Mouse (Mus musculus) left cerebral cortex, postnatal 14 days (tissue): ENCODE results near the gene Snx30. TPM values are rescaled to one million over a fixed set of nuclear protein-coding genes. Genes with fewer than 3 reads are reported as not detected.

Experiments
- DNase-seq, 2 experiments: peaks; one replicate each; pipeline ENCODE4 v3.0.0; 2021 to 2022; ENCODE audit warnings: low spot score in 2 of 2, mixed read lengths in 1 of 2
- intact Hi-C: fragments of 180-260 bp; cut with DNase I; formaldehyde crosslinking; loops from one replicate; pipeline ENCODE4 v1.15.1; 2025
- total RNA-seq, 2 experiments: library from RNA; stranded (reverse); gene quantifications; 2 replicates each; pipeline ENCODE4 v1.2.3; 2021

The Snx30 gene
- total RNA-seq, 2 experiments from 2014 or later = 40.4 to 41.3 TPM

GRCm38 (mm10) chr4:59817790-59818189 lies 12.2 kb downstream of the Snx30 start:
- no peak for DNase-seq
- intact Hi-C loops = no loop called here

DNA sequence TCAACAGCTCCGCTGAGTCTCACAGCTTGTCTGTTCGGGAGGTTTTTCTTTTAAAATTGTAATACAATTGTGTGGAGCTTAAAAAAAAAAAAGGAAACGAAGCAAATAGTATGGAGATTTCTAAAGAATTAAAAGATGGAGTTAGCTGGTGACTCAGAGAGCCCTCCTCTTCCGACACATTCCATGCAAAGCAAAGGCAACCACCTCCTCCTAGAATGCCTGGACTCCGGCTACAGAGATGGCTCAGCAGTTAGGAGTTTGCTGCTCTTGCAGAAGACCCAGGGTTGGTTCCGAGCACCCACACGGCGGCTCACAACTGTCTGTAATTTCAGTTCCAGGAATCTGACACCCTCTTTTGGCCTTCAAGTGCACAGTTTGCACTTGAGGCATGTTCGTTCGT lies 12.9 kb downstream of the Snx30 start:
- intact Hi-C loops = no loop called here
- DNase-seq = no peak

DNA sequence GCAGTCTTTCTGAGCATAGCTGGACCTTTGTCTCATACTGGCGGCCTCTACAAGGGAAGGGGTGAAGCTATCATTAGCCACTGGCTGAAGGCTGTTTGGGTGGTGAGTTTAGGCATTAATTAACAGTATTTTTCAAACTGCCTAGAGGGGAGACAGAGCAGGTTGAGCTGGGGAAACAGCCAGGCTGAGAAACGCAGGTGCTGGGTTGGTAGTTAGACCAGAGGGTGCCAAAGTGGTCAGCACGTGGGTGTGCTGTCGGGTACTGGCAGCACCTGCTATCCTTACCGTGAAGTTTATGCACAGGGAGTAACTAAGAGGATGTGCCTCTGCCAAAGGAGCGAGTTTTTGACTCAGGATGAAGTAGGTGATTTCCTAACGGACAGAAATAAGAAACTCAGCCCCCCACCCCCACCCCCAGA lies 13.4 kb downstream of the Snx30 start:
- intact Hi-C loops = no loop called here
- DNase-seq = no peak

- intact Hi-C loops = no loop called here
- DNase-seq = peak in 1 of 2 experiments; percentile 37
Measured at GRCm38 (mm10) chr4:59819477-59820022, 13.9 kb downstream of the Snx30 start.

GRCm38 (mm10) chr4:59821516-59821915 lies 15.9 kb downstream of the Snx30 start:
- intact Hi-C loops = no loop called here
- no peak for DNase-seq

DNA sequence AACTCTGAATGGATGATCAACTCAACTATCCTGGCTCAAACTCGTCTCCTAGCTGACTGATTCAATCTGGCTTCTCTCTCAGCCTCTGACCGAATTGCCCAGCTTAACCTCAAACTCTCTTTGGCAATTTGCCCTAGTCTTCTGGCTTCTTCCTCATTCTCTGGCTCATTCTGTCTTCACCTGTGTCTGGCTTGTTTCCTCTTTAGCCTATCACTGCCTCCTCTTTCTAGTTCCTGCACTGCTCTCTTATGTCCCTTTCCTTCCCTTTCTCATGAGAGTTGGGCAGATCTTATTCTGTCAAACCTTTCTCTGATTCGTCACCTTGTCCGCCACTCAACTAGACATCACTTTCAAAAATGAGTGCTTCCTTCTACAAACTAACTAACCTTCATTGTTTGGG lies 16.5 kb downstream of the Snx30 start:
- intact Hi-C loops = no loop called here
- DNase-seq = no peak

- intact Hi-C loops = no loop called here
- DNase-seq = peak; percentile 54 to 66
Measured at GRCm38 (mm10) chr4:59823470-59823869, 17.8 kb downstream of the Snx30 start.

- intact Hi-C loops = no loop called here
- DNase-seq = no peak
Measured at GRCm38 (mm10) chr4:59824860-59825259, 19.2 kb downstream of the Snx30 start.

DNA sequence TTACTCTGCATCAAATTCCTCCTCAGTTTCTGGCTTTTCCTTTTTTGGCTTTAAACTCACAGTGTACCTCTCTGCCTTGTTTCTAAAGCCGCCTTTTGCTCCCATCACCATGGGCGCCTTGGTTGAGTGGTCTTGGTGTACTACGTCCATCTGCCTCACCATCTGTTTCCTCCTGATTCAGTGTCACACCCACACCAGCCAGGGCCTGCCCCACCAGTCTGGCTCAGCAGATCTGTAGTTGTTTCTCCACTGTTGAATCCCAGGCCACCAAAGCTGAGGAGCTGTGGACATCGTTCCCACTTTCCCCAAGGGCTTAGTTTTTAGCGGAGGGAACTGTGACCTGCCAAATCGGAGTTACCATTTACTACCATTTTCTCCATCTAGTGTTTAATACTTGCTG lies 20.0 kb downstream of the Snx30 start:
- intact Hi-C loops = no loop called here
- DNase-seq = peak in 1 of 2 experiments; percentile 46

- DNase-seq = no peak
- intact Hi-C loops = no loop called here
Measured at GRCm38 (mm10) chr4:59826381-59826780, 20.7 kb downstream of the Snx30 start.

- intact Hi-C loops = no loop called here
- peak in 1 of 2 experiments; percentile 41 for DNase-seq
Measured at GRCm38 (mm10) chr4:59829072-59829471, 23.4 kb downstream of the Snx30 start.

DNA sequence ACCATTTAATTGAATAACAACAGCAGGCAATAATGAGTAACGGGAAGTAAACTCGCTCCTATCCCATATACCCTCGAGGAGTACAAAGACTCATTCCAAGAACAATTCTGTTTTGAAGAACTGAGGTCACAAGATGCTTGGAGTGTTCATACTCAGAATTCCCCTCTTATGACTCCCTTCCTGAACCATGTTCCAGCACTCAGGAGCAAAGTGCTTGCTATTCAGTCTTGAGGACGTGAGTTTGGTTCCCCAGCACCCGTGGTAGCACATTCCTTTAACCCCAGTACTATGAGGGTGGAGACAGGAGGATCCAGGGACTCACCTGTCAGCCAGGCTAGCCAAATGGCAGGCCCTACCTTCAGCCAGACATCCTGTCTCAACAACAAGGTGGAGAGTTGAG lies 25.4 kb downstream of the Snx30 start:
- DNase-seq = no peak
- intact Hi-C loops = no loop called here

DNA sequence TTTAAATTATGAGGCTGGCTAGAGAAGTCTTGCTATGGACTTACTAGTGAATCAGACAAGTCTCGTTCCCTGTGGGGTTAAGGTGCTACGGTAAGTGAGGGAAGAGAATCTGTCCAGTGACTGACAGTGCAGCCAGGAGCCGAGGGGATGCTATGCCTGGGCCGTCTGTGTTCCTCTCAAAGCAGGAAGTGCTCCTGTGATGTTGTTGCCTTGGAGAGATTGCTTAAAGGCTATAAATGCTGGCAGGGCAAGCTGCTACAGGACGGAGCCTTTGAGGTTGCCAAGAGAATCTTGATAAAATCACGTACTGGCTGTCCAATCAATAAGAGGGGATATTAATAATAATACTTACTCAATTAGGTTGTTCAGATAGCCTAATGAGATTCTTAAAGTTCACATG lies 27.2 kb downstream of the Snx30 start:
- intact Hi-C loops = no loop called here

GRCm38 (mm10) chr4:59837659-59838058 lies 32.0 kb downstream of the Snx30 start:
- intact Hi-C loops = no loop called here
- DNase-seq = no peak

More for the DNA sequence above, 27.2 kb downstream of the Snx30 start:
- no peak for DNase-seq

DNA sequence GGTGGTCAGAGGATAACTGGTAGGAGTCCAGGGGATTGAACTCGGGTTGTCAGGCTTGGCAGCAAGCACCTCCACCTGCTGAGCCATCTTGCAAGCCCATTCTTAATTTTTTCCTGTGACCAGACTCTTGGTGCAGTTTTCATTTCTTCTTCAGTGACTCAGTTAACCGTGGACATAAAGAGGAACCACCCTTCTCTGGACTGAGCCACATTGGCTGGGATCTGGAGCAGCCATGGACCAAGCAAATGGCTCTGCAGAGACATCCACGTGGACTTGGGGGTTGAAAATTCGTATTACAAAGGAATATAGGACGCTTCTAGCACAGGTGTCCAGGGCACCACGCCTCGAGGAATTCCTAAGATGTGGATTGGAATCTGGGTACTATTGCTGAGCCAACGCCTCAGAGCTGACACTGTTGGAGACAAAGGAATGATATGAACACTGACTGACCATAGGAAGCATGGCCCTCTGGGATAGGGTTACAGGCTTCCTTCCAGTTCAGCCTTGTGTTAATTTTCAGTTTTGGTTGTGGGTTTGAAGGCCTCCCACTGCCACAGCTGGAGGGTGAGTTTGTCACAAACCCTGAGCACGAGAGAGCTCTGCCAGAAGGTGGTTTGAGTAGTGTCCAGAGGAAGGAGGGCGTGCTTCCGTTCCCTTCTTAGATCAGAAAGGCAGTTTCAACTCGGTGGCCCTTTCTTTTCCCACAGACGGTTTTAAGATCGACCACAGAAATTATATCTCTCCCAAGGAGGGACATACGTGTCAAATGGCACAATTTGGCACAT lies 39.0 kb downstream of the Snx30 start:
- no peak for DNase-seq
- intact Hi-C loops = no loop called here

- intact Hi-C loops = no loop called here
- DNase-seq = no peak
Measured at GRCm38 (mm10) chr4:59845245-59845637, 39.6 kb downstream of the Snx30 start.

- no peak for DNase-seq
- intact Hi-C loops = no loop called here
Measured at GRCm38 (mm10) chr4:59847447-59847846, 41.8 kb downstream of the Snx30 start.

DNA sequence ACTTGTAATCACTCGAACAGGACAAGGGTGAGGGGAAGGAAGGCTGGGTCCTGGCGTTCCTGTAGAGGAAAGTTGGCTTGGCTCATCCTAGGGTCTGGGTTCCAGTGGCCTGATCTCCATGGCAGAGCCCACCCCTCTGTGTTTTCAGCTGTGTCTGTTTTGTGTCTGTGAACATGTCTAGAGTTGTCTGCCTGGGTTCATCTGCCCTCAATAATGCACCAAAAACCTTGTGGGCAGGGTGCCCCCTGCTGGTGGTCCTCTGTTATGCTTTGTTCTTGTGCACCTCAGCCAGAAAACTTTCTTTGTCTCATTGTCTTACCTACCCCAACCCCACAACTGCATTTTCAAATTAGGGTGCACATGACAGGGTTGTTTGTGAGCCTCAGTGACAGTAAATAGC lies 44.5 kb downstream of the Snx30 start:
- intact Hi-C loops = no loop called here
- DNase-seq = peak; percentile 57 to 67

DNA sequence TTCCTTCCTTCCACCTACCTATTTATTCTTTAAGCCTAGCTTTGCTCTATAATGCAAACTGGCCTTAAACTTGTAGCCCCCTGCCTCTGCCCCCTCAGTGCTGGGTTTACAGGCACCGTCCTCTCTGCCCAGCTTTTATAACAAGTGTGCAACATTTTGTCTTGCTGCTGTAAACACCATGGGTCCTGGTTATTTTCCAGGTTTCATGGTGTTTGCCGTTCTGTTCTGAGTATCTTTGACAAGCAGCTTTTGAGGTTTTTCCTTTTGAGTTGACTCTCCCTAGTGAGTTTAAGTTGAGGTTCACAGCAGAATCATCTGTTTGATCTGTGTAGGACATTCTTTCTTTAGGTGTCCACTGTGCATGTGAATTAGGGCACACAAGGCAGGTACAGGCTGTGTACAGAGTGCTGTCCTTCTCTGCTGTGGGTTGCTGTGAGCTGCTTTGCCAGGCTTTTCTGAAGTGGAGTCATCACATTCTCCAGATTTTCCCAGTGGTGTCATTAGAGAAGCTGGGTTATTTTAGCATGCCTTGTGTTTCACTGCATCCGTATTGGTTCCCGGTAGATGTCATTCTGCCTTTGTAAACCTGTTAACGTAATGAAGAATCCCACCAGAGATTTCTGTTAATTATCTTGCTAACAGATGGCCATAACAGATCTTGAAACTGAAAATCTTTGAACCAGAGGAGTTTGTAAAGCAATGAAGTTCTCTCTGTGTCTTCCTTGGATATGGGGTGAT lies 45.4 kb downstream of the Snx30 start:
- peak in 1 of 2 experiments; percentile 36 for DNase-seq
- intact Hi-C loops = no loop called here

GRCm38 (mm10) chr4:59853155-59853554 lies 47.5 kb downstream of the Snx30 start:
- intact Hi-C loops = no loop called here

More at GRCm38 (mm10) chr4:59853155-59853554, 47.5 kb downstream of the Snx30 start:
- DNase-seq = no peak
